Mouse (Mus musculus): Measurements from ENCODE around the gene Galnt16. TPM values are rescaled to one million over a fixed set of nuclear protein-coding genes. Genes with fewer than 3 reads are reported as not detected.

Gene Galnt16
- polyA plus RNA-seq (2015; fragmentation: Illumina TruSeq; extraction: RNeasy Lipid Tissue Mini Kit (QIAGEN cat#74804); ENCODE audit: low read depth, low replicate concordance): 81.7 TPM

DNA sequence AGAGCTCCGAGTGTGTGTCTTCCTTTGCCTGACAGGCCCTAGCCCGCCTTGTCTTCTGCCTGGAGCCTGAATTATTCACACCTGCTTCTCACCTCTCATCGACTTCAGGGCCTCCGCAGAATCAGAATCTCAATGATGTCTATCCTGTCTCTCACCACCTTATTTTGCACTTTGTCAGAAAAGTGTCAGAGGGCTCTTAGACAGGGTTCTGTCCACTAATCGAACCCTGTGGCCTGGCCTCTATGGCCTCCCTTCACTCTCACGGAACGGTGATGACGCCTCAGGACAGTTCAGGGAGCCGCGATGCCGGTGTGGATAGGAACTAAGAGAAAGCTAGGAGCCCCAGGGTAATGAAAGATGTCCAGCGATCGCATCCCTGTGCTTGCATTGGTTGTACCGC lies at the start of gene Galnt16:
TSS of gene Galnt16 (plus strand) at position 301 of the 400 bp plus-strand sequence.

DNA sequence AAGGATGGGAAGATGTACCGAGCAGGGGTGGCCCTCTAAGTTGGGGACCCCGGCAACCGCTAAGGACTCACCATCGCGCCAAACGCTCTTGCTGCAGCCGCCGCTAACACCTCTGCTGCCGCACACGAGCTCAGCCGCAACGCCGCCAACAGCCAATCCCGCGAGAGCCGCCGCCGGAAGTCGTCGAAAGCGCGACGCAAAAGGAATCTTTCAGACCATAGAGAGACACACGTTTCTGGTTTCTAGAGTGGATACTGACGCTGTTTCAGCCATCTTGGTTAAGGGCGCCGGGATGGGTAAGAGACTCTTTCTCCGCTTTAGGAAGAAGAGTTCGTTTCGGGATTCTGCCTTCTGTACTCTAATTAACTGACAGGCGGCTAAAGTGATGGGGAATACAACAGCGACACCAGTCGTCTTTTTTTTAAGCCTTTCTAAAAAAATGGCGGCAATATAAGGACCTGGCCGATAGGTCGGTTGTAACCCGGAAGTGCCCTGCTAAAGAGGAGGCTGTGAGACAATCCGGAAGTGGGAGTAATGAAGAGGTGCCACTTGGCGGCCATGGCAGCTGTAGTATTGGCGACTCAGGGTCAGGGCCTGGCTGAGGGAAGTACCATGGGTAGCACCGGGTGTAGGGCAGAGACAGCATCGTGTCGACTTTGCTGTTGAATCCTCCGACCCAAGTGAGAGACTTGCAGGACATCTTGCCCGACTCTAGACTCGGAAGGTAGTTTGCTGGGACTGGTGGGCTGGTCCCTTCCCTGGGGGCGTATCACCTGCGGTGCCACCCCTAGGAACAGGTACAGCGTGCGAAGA lies 125.8 kb downstream of the Galnt16 start, which contains the start of the genes Slc39a9 and Erh:
TSS of gene Slc39a9 (plus strand) at position 191 of the 813 bp plus-strand sequence.
TSS of gene Erh (minus strand) at position 649 of the 813 bp plus-strand sequence.

Other genes with a start within 250 kb of the Galnt16 start
- gene Dcaf5, start 81.7 kb upstream of the Galnt16 start, polyA plus RNA-seq (2015; fragmentation: Illumina TruSeq; extraction: RNeasy Lipid Tissue Mini Kit (QIAGEN cat#74804); ENCODE audit: low read depth, low replicate concordance): 41.9 TPM
- 98.9 TPM for gene Exd2, start 55.2 kb upstream of the Galnt16 start, polyA plus RNA-seq (2015; fragmentation: Illumina TruSeq; extraction: RNeasy Lipid Tissue Mini Kit (QIAGEN cat#74804); ENCODE audit: low read depth, low replicate concordance)
- gene Slc39a9, start 125.6 kb downstream of the Galnt16 start, polyA plus RNA-seq (2015; fragmentation: Illumina TruSeq; extraction: RNeasy Lipid Tissue Mini Kit (QIAGEN cat#74804); ENCODE audit: low read depth, low replicate concordance): 28.4 TPM
- 115 TPM for gene Erh, start 126.1 kb downstream of the Galnt16 start, polyA plus RNA-seq (2015; fragmentation: Illumina TruSeq; extraction: RNeasy Lipid Tissue Mini Kit (QIAGEN cat#74804); ENCODE audit: low read depth, low replicate concordance)
- gene Plekhd1, start 174.3 kb downstream of the Galnt16 start, polyA plus RNA-seq (2015; fragmentation: Illumina TruSeq; extraction: RNeasy Lipid Tissue Mini Kit (QIAGEN cat#74804); ENCODE audit: low read depth, low replicate concordance): 6.0 TPM
- 5.0 TPM for gene Ccdc177, start 242.4 kb downstream of the Galnt16 start, polyA plus RNA-seq (2015; fragmentation: Illumina TruSeq; extraction: RNeasy Lipid Tissue Mini Kit (QIAGEN cat#74804); ENCODE audit: low read depth, low replicate concordance)